Mouse (Mus musculus): ENCODE measurements around the gene Hsbp1. TPM values are rescaled to one million over a fixed set of nuclear protein-coding genes. Genes with fewer than 3 reads are reported as not detected.
A peak's percentile ranks its signal among the peaks of the same experiment; 100 is the strongest.
"Not testable (repeated sequence)": the region's sequence is repeated elsewhere in the genome, so short reads cannot be mapped to it uniquely, and the experiment has no call there.

Gene Hsbp1
- total RNA-seq, 2 experiments from 2014 or later: 314 to 321 TPM

- TF ChIP-seq CTCF (IDR thresholded peaks at IDR 0.05): no peak
- intact Hi-C loops (cut with DNase I): no loop called here
- DNase-seq (ENCODE audit: extremely low spot score in 1 of 2, low spot score in 2 of 2): no peak
- no peak overlapping the region for H3K27ac ChIP-seq
- H3K4me3 ChIP-seq: no peak overlapping the region
Measured at GRCm38 (mm10) chr8:119352977-119353658, 8.8 kb downstream of the Hsbp1 start.

GRCm38 (mm10) chr8:119353659-119354023 lies 9.4 kb downstream of the Hsbp1 start:
- no peak overlapping the region for H3K27ac ChIP-seq
- no peak overlapping the region for H3K4me3 ChIP-seq
- no peak for DNase-seq (ENCODE audit: extremely low spot score in 1 of 2, low spot score in 2 of 2)
- intact Hi-C loops (cut with DNase I): no loop called here
- TF ChIP-seq CTCF (IDR thresholded peaks at IDR 0.05): no peak

GRCm38 (mm10) chr8:119356631-119357030 lies 12.3 kb downstream of the Hsbp1 start:
- intact Hi-C loops (cut with DNase I); DNase-seq (ENCODE audit: extremely low spot score in 1 of 2, low spot score in 2 of 2); H3K4me3 ChIP-seq; H3K27ac ChIP-seq: not testable (repeated sequence)
- peak; percentile 38 for TF ChIP-seq CTCF (IDR thresholded peaks at IDR 0.05)

GRCm38 (mm10) chr8:119358175-119358574 lies 13.9 kb downstream of the Hsbp1 start:
- Histone ChIP-seq H3K27ac (no peak overlapping the region), H3K4me3 (no peak overlapping the region)
- TF ChIP-seq CTCF (IDR thresholded peaks at IDR 0.05): no peak
- no peak for DNase-seq (ENCODE audit: extremely low spot score in 1 of 2, low spot score in 2 of 2)
- intact Hi-C loops (cut with DNase I): no loop called here

GRCm38 (mm10) chr8:119358836-119359235 lies 14.5 kb downstream of the Hsbp1 start:
- no peak overlapping the region for H3K4me3 ChIP-seq
- TF ChIP-seq CTCF (IDR thresholded peaks at IDR 0.05): peak; percentile 55
- H3K27ac ChIP-seq: no peak overlapping the region
- intact Hi-C loops (cut with DNase I): no loop called here
- DNase-seq (ENCODE audit: extremely low spot score in 1 of 2, low spot score in 2 of 2): peak in 1 of 2 experiments; percentile 38

- TF ChIP-seq CTCF (IDR thresholded peaks at IDR 0.05): no peak
- Histone ChIP-seq H3K27ac (no peak overlapping the region), H3K4me3 (no peak overlapping the region)
- DNase-seq (ENCODE audit: extremely low spot score in 1 of 2, low spot score in 2 of 2): no peak
- intact Hi-C loops (cut with DNase I): no loop called here
Measured at GRCm38 (mm10) chr8:119360686-119361295, 16.5 kb downstream of the Hsbp1 start.

GRCm38 (mm10) chr8:119374716-119375115 lies 30.4 kb downstream of the Hsbp1 start:
- H3K27ac ChIP-seq; DNase-seq (ENCODE audit: extremely low spot score in 1 of 2, low spot score in 2 of 2); H3K4me3 ChIP-seq; intact Hi-C loops (cut with DNase I): not testable (repeated sequence)

GRCm38 (mm10) chr8:119378476-119378875 lies 34.2 kb downstream of the Hsbp1 start:
- DNase-seq (ENCODE audit: extremely low spot score in 1 of 2, low spot score in 2 of 2): no peak
- Histone ChIP-seq H3K27ac (no peak overlapping the region), H3K4me3 (no peak overlapping the region)
- no peak for TF ChIP-seq CTCF (IDR thresholded peaks at IDR 0.05)
- intact Hi-C loops (cut with DNase I): no loop called here

GRCm38 (mm10) chr8:119380619-119381018 lies 36.3 kb downstream of the Hsbp1 start:
- no peak overlapping the region for H3K4me3 ChIP-seq
- DNase-seq (ENCODE audit: extremely low spot score in 1 of 2, low spot score in 2 of 2): no peak
- intact Hi-C loops (cut with DNase I): loop anchor here (5.0 kb wide), 1 partner anchor 1753 kb away; no protein-coding TSS in a partner anchor
- H3K27ac ChIP-seq: no peak overlapping the region
- TF ChIP-seq CTCF (IDR thresholded peaks at IDR 0.05): peak; percentile 59

- H3K4me3 ChIP-seq: no peak overlapping the region
- DNase-seq (ENCODE audit: extremely low spot score in 1 of 2, low spot score in 2 of 2): peak; percentile 76 to 77
- intact Hi-C loops (cut with DNase I): loop anchor here (2.0 to 5.0 kb wide), 3 partner anchors 74 to 1757 kb away; no protein-coding TSS in a partner anchor
- TF ChIP-seq CTCF (IDR thresholded peaks at IDR 0.05): peak; percentile 78
- no peak overlapping the region for H3K27ac ChIP-seq
Measured at GRCm38 (mm10) chr8:119384478-119384877, 40.2 kb downstream of the Hsbp1 start.

GRCm38 (mm10) chr8:119385854-119386253 lies 41.6 kb downstream of the Hsbp1 start:
- Histone ChIP-seq H3K4me3 (no peak overlapping the region), H3K27ac (no peak overlapping the region)
- intact Hi-C loops (cut with DNase I): loop anchor here (2.0 kb wide), 2 partner anchors 75 to 161 kb away; no protein-coding TSS in a partner anchor
- DNase-seq (ENCODE audit: extremely low spot score in 1 of 2, low spot score in 2 of 2): no peak
- no peak for TF ChIP-seq CTCF (IDR thresholded peaks at IDR 0.05)

- no peak overlapping the region for H3K27ac ChIP-seq
- no peak overlapping the region for H3K4me3 ChIP-seq
- no peak for DNase-seq (ENCODE audit: extremely low spot score in 1 of 2, low spot score in 2 of 2)
- intact Hi-C loops (cut with DNase I): no loop called here
- TF ChIP-seq CTCF (IDR thresholded peaks at IDR 0.05): no peak
Measured at GRCm38 (mm10) chr8:119386988-119387387, 42.7 kb downstream of the Hsbp1 start.
